Mouse (Mus musculus) midbrain, embryonic 12.5 days (tissue): ENCODE measurements around the gene Gpr21. TPM values are rescaled to one million over a fixed set of nuclear protein-coding genes. Genes with fewer than 3 reads are reported as not detected.

Source experiments
- ATAC-seq: fragments of 200-750 bp; cut with Nextera tagmentation; 2 replicates; pipeline ENCODE4 v1.8.0; 2017; ENCODE audit warnings: low read depth, moderate TSS enrichment, moderate library complexity; ENCODE audit not compliant: low FRiP score
- H3K27ac ChIP-seq: fragments of 300-500 bp; sonication (generic); replicated peaks from 2 replicates; pipeline ENCODE4 v1.5.1; 2016; ENCODE audit warnings: mild to moderate bottlenecking
- H3K27me3 ChIP-seq: fragments of 300-500 bp; sonication (generic); 2 replicates; pipeline ENCODE4 v1.6.1; 2016; ENCODE audit warnings: mild to moderate bottlenecking
- H3K36me3 ChIP-seq: fragments of 300-500 bp; sonication (generic); 2 replicates; pipeline ENCODE4 v1.6.1; 2016
- H3K4me1 ChIP-seq: fragments of 300-500 bp; sonication (generic); 2 replicates; pipeline ENCODE4 v1.6.1; 2016
- H3K4me2 ChIP-seq: fragments of 300-500 bp; sonication (generic); replicated peaks from 2 replicates; pipeline ENCODE4 v1.6.1; 2016; ENCODE audit warnings: mild to moderate bottlenecking, moderate library complexity
- H3K4me3 ChIP-seq: fragments of 300-500 bp; sonication (generic); 2 replicates; pipeline ENCODE4 v1.5.1; 2016; ENCODE audit warnings: mild to moderate bottlenecking
- H3K9ac ChIP-seq: fragments of 300-500 bp; sonication (generic); replicated peaks from 2 replicates; pipeline ENCODE4 v1.6.1; 2016; ENCODE audit warnings: mild to moderate bottlenecking, moderate library complexity
- H3K9me3 ChIP-seq: fragments of 300-500 bp; sonication (generic); 2 replicates; pipeline ENCODE4 v1.6.1; 2016; ENCODE audit warnings: mild to moderate bottlenecking
- WGBS: fragments of 180-500 bp; shearing (Covaris S2); methylation state at CpG from one replicate; pipeline ENCODE4 v1.1.7; 2016; 5-methylcytosine and 5-hydroxymethylcytosine counted together
- polyA plus RNA-seq: library from polyadenylated mRNA; unstranded; fragments of >200 nt; fragmentation: Nextera tagmentation; extraction: Ambion mirVana; gene quantifications from 2 replicates; pipeline ENCODE4 v1.2.1, GENCODE M21; 2016

The Gpr21 gene
- polyA plus RNA-seq, 1 experiment from 2014 or later, result 6.2 TPM

- H3K4me2 ChIP-seq, result peak overlapping the region; percentile 38; the same call in 1 of the 2 replicates
- no peak for ATAC-seq
- H3K9me3 ChIP-seq, result no peaks in the 10 kb centered on the region
- no peak overlapping the region for H3K27ac ChIP-seq
- no peaks in the 10 kb centered on the region for H3K27me3 ChIP-seq
- H3K36me3 ChIP-seq, result peaks cover 8% of the 10 kb centered on the region; the same call in 1 of the 2 replicates
- peaks cover 12% of the 10 kb centered on the region for H3K4me1 ChIP-seq
- no peak overlapping the region for H3K9ac ChIP-seq
- 91% methylated on average over 4 of the region's 4 CpGs for WGBS
- no peak overlapping the region for H3K4me3 ChIP-seq
Measured at GRCm38 (mm10) chr2:37518561-37519285, 2.6 kb downstream of the Gpr21 start.

GRCm38 (mm10) chr2:37519286-37519640, 3.1 kb downstream of the Gpr21 start:
- Histone ChIP-seq H3K27me3 (no peaks in the 10 kb centered on the region), H3K4me1 (peaks cover 12% of the 10 kb centered on the region), H3K4me2 (no peak overlapping the region), H3K4me3 (no peak overlapping the region), H3K9ac (no peak overlapping the region), H3K27ac (no peak overlapping the region), H3K9me3 (no peaks in the 10 kb centered on the region), H3K36me3 (peaks cover 8% of the 10 kb centered on the region; the same call in 1 of the 2 replicates)
- no peak for ATAC-seq
- 85% methylated on average over 1 of the region's 1 CpGs for WGBS

- H3K27me3 ChIP-seq, result no peaks in the 10 kb centered on the region
- H3K4me1 ChIP-seq, result no peaks in the 10 kb centered on the region
- 0 out of 2 replicates have a peak, but pooled peaks cover 4% of the 10 kb centered on the region for H3K36me3 ChIP-seq
- H3K4me3 ChIP-seq, result no peak overlapping the region
- no peak for ATAC-seq
- no peak overlapping the region for H3K27ac ChIP-seq
- H3K4me2 ChIP-seq, result no peak overlapping the region
- no peak overlapping the region for H3K9ac ChIP-seq
- H3K9me3 ChIP-seq, result no peaks in the 10 kb centered on the region
Measured at GRCm38 (mm10) chr2:37527587-37527986, 11.5 kb downstream of the Gpr21 start.

- H3K4me2 ChIP-seq, result no peak overlapping the region
- H3K27me3 ChIP-seq, result no peaks in the 10 kb centered on the region
- WGBS, result 94% methylated on average over 2 of the region's 2 CpGs
- peaks cover 14% of the 10 kb centered on the region for H3K36me3 ChIP-seq
- no peaks in the 10 kb centered on the region for H3K4me1 ChIP-seq
- H3K27ac ChIP-seq, result no peak overlapping the region
- no peak for ATAC-seq
- H3K9me3 ChIP-seq, result no peaks in the 10 kb centered on the region
- no peak overlapping the region for H3K4me3 ChIP-seq
- H3K9ac ChIP-seq, result no peak overlapping the region
Measured at GRCm38 (mm10) chr2:37529397-37529796, 13.3 kb downstream of the Gpr21 start.

- no peak overlapping the region for H3K27ac ChIP-seq
- 100% methylated on average over 1 of the region's 1 CpGs for WGBS
- H3K9ac ChIP-seq, result no peak overlapping the region
- H3K9me3 ChIP-seq, result no peaks in the 10 kb centered on the region
- no peaks in the 10 kb centered on the region for H3K4me1 ChIP-seq
- ATAC-seq, result no peak
- H3K36me3 ChIP-seq, result peaks cover 27% of the 10 kb centered on the region
- H3K4me3 ChIP-seq, result no peak overlapping the region
- H3K4me2 ChIP-seq, result no peak overlapping the region
- H3K27me3 ChIP-seq, result no peaks in the 10 kb centered on the region
Measured at GRCm38 (mm10) chr2:37530766-37531165, 14.6 kb downstream of the Gpr21 start.

- no peak for ATAC-seq
- peaks cover 27% of the 10 kb centered on the region for H3K36me3 ChIP-seq
- H3K4me1 ChIP-seq, result no peaks in the 10 kb centered on the region
- no peaks in the 10 kb centered on the region for H3K9me3 ChIP-seq
- H3K4me3 ChIP-seq, result no peak overlapping the region
- WGBS, result 84% methylated on average over 3 of the region's 3 CpGs
- no peak overlapping the region for H3K27ac ChIP-seq
- no peak overlapping the region for H3K9ac ChIP-seq
- no peaks in the 10 kb centered on the region for H3K27me3 ChIP-seq
- H3K4me2 ChIP-seq, result no peak overlapping the region
Measured at GRCm38 (mm10) chr2:37531639-37532038, 15.5 kb downstream of the Gpr21 start.

- H3K4me1 ChIP-seq, result no peaks in the 10 kb centered on the region
- H3K4me2 ChIP-seq, result no peak overlapping the region
- no peaks in the 10 kb centered on the region for H3K9me3 ChIP-seq
- ATAC-seq, result no peak
- no peak overlapping the region for H3K4me3 ChIP-seq
- 94% methylated on average over 1 of the region's 1 CpGs for WGBS
- H3K36me3 ChIP-seq, result peaks cover 60% of the 10 kb centered on the region
- H3K27me3 ChIP-seq, result no peaks in the 10 kb centered on the region
- H3K27ac ChIP-seq, result no peak overlapping the region
- H3K9ac ChIP-seq, result no peak overlapping the region
Measured at GRCm38 (mm10) chr2:37549346-37550012, 33.3 kb downstream of the Gpr21 start.

- Histone ChIP-seq H3K9ac (no peak overlapping the region), H3K4me1 (no peaks in the 10 kb centered on the region), H3K4me2 (no peak overlapping the region), H3K27me3 (no peaks in the 10 kb centered on the region), H3K9me3 (no peaks in the 10 kb centered on the region), H3K36me3 (peaks cover 81% of the 10 kb centered on the region), H3K27ac (no peak overlapping the region), H3K4me3 (no peak overlapping the region)
- 75% methylated on average over 2 of the region's 2 CpGs for WGBS
- ATAC-seq, result no peak
Measured at GRCm38 (mm10) chr2:37556366-37556765, 40.2 kb downstream of the Gpr21 start.

GRCm38 (mm10) chr2:37565579-37565978, 49.4 kb downstream of the Gpr21 start:
- no peaks in the 10 kb centered on the region for H3K4me1 ChIP-seq
- H3K4me2 ChIP-seq, result no peak overlapping the region
- no peak overlapping the region for H3K9ac ChIP-seq
- H3K27ac ChIP-seq, result no peak overlapping the region
- WGBS, result 83% methylated on average over 2 of the region's 2 CpGs
- H3K27me3 ChIP-seq, result no peaks in the 10 kb centered on the region
- H3K36me3 ChIP-seq, result peaks cover 79% of the 10 kb centered on the region
- H3K4me3 ChIP-seq, result no peak overlapping the region
- ATAC-seq, result no peak
- no peaks in the 10 kb centered on the region for H3K9me3 ChIP-seq

- H3K27ac ChIP-seq, result no peak overlapping the region
- no peak overlapping the region for H3K4me3 ChIP-seq
- H3K4me1 ChIP-seq, result no peaks in the 10 kb centered on the region
- H3K4me2 ChIP-seq, result no peak overlapping the region
- peaks cover 74% of the 10 kb centered on the region for H3K36me3 ChIP-seq
- no peak for ATAC-seq
- no peaks in the 10 kb centered on the region for H3K27me3 ChIP-seq
- no peak overlapping the region for H3K9ac ChIP-seq
- 84% methylated on average over 1 of the region's 1 CpGs for WGBS
- no peaks in the 10 kb centered on the region for H3K9me3 ChIP-seq
Measured at GRCm38 (mm10) chr2:37566035-37566434, 49.9 kb downstream of the Gpr21 start.

GRCm38 (mm10) chr2:37569888-37570287, 53.8 kb downstream of the Gpr21 start:
- H3K36me3 ChIP-seq, result peaks cover 44% of the 10 kb centered on the region
- no peaks in the 10 kb centered on the region for H3K9me3 ChIP-seq
- no peaks in the 10 kb centered on the region for H3K4me1 ChIP-seq
- no peak for ATAC-seq
- WGBS, result 93% methylated on average over 5 of the region's 5 CpGs
- H3K27ac ChIP-seq, result no peak overlapping the region
- no peak overlapping the region for H3K9ac ChIP-seq
- H3K27me3 ChIP-seq, result no peaks in the 10 kb centered on the region
- H3K4me3 ChIP-seq, result no peak overlapping the region
- no peak overlapping the region for H3K4me2 ChIP-seq
